Mouse (Mus musculus) frontal cortex, postnatal 25 days (tissue): ENCODE measurements around the gene Otub2.

Source experiments
- DNase-seq, 2 experiments: peaks; one replicate each; pipeline ENCODE4 v3.0.0; 2022; ENCODE audit warnings: low spot score in 2 of 2

Otub2 gene

DNA sequence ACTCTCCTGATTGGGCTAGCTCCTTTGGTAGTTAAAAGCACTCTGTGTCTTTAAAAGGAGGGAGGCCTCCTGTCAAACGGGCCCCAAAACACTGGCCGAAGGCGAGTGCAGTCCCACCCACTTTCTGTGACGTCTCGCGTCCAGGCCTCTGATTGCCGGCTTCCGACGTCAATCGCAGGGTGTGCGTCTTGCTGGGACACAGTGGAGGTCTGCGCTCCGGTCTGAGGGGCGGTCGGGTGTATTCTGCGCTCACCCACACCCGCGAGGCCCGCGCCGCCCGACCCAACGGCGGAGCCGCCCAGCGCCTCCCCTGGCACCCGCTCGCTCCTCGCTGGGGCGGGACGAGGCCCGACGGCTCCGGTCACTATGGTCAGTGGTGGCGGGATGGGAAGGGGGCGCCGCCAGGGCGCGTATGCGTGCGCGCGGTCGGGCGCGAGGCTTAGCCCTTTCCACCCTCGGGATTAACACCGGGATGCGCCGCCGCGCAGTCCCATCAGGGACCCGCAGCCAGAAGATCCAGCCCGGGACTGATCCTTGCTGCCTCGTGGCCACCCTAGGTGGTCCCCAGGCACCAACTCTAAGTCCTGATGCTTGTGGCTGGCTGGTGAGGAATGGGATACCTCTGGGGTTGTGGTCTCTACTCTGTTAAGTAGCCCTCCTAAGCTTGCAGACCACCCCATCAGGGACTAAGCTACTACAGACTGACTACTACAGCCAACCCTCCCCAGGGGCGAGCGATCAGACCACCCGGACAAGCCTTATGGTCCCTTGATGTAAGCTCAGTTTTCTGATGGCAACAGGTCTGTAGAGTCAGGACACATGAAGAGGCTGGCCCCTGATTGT is at the start of gene Otub2:
Otub2 (plus strand) TSS at position 178 of the 843 bp plus-strand sequence.
- DNase-seq = peak; percentile 93 to 95

DNA sequence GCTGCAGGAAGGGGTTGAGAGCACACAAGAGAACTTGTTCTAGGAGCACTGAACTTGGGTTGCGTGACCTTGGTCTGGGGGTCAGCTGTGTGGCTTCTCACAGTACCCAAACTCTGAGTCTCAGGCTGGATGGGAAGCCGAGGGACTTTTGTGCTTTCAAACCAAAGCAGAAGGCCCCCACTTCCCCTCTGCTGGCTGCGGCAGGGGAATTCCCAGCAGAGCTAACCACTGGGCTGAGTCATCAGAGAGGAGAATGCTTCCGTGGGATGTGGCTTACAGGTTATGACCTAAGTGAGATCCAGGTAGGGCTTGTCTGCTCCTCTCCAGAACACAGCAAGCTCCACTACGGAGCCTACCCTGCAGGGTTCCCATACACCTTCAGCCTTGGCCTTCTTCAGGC is 47.3 kb upstream of the Otub2 start:
- DNase-seq = no peak

DNA sequence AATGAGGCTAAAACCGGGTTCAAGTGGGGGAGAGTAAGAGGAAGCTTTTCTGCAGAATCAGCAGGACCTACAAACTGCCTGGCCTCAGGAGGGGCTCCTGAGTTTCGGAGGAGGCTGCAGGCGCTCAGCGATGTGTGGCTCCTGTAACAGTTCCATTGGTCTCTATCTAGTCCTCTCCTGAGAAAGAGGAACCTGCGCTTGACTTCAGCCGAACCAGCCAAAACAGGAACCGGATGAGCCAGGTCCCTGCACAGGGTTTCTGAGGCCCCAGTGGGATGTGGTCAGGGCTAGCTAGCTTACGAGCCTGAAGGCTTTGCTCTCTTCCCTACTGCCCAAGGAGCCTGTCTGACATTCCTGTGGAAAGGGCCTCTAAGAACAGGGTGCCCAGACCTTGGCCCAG is 45.0 kb upstream of the Otub2 start:
- no peak for DNase-seq

DNA sequence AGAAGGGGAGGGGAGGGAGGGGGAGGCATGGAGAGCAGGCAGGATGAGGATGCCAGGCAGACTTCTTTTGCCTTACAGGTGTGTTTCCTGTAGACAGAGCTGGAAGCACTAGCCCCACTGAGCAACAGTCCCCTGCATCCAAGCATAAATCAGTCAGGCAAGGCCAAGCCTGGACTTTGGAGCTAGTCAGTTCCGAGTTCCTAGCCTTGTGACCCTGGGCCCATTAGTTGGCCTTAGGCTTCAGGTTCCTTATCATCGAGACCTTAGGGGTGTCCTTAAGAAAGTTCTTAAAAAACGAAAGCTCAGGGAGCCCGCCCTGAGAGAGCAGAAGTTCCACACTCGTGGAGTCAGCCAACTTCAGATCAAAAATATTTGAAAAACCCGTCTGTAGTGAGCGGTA is 43.5 kb upstream of the Otub2 start:
- DNase-seq = no peak

DNA sequence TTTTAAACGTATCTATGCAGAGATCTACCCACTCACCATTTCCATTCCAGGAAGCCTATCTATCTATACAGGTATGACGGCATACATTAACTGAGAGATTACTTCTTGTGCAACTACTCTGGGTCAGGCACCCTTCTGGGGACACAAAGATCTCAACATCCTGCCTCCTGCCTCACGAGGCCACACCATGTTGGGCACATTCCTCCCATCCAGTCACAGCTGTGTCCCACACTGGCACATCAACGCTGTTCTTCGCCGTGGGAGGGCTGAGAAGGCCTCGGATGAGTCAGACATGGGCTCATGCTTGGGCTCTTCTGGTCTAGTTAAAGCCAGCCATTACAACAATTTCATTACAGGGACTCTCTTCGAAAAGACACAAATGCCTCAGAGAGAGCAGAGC is 41.5 kb upstream of the Otub2 start:
- no peak for DNase-seq

DNA sequence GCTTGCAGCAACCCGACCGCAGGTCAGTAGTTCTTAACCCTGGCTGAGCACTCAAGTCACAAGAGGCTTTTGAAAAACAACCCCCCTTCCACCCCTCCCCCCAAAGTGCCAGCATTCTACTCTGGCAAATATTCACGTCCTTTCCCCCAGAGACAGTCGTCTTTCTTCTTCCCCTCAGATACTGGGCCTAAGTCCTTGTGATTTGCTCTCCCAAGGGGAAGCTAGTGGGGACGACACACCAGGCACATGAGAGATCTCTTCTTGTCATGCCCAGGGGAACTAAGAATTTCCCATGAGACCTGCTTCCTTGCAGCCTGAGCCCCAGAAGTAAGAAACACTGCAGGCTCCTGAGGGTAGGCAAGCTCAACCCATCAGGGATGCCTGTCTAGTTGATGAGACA is 41.1 kb upstream of the Otub2 start:
- no peak for DNase-seq

DNA sequence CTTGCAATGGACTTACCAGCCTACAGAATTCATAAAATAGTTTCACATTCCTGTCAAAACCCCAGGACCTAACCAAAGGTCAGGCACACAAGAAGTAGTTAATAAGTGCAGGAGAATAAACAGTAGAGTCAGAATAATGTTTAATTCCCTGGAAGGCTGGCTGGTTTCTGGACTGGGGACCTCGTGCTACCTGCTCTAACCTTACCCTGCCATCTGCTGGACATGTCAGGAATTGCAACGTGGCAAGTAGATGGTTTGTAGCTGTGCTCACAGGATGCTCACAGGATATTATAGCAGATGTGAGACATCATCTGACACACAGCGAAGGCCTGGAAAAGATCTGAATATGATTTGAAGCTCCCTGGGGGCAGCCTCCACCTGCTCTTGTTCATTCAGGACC is 40.0 kb upstream of the Otub2 start:
- DNase-seq = peak; percentile 84 to 86

DNA sequence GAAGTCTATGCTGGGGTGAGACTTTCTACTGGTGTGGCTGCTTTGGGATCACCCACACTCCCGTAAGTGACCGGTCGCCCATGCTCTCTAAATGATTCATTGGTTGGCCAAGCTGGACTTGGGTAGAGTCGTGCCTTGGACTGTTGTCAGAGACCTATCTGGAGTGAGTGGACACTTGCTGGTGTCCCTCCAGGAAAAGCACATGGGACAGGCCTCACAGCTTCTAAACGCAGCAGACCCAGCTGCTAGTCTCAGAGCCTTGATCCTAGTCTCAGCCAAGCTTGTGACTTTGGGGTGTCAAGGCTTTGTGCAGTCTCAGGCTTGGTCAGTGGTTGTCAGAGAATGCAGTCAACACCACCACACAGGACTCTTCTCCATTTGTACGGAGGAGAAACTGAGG is 35.7 kb upstream of the Otub2 start:
- no peak for DNase-seq

DNA sequence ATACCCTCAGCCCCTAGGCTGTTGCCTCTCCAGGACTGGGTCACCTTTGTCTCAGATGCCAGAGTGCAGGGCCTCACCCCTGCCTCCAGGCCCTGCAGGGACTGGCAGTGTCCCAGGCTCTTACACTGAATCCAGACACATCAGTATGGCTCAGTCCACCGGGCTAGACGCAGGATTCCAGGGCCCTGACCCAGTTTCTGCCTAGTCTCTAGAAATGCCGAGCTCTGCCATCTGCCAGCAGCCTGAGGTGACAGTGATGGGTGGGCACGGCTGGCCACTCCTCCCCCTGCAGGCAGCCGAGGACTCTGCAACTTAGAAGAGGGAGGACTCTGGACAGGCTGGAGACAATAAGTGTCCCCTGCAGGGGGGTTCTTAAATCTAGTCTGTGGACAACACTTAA is 34.9 kb upstream of the Otub2 start:
- no peak for DNase-seq

DNA sequence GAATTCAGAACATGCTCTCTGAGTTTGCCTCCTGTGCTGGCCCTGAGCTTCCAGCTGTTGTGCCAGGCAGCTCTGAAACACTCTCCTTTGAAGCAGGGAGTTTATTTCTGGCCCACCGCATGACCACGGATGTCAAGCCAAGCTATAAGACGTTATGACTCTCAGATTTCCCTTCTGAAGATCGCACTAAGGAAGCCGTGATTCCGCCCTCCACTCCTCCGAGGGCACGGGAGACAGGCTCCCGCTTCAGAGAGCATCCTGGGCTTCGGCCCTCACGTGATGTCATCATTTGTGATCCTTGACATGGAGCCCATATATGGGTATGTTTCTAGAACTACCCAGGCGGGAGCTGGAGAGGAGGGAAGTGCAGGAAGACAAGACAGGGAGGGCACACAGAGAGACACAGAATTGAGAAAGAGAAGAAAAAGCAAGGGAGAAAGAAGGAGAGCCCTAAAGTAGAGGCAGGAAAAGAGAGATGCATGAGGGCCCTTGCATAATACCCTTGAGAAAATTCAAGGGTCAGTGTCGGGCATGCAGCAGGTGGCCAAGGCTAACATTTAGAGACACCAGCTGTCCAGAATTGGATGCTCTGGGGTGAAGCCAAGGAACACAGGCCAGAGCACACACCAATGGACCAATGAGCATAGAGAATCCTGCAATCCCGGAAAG is 32.6 kb upstream of the Otub2 start, which contains the start of gene Asb2:
Asb2 (minus strand) TSS at position 256 of the 669 bp plus-strand sequence.
- no peak for DNase-seq

DNA sequence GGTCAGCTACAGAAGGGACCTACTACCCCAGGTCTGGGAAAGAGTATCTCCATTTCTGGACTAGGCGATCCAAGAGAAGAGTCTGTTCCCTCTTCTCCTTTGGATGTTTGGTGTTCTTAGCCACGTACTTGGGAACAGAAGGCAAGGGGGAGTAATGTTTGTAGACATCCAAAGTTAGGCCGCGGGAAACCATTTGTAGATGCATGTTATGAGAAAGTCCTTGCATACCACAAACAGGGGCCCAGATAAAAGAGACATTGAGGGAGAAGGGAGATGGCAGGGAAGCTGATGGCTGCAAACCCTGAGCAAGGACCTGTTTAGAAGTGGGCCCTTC is 32.1 kb upstream of the Otub2 start:
- DNase-seq = no peak

DNA sequence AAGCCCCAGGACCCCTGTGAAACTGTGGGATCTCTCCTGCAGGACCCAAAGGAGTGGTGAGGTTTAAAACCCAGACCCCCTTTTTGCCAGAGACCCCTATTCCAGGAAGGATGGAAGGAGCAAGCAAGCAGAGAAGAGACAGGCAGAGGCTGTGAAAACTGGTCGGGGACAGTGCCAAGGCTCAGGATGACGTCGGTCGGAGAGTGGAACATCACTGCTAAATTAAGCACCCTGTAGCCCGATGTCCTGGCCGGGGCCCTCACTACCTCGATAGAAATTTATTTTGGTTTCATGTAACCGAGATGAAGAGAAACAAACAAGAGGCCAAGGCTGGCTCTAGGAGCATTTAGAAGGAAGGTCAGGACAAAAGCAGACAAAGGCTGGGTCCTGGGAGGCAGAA is 30.3 kb upstream of the Otub2 start:
- no peak for DNase-seq

DNA sequence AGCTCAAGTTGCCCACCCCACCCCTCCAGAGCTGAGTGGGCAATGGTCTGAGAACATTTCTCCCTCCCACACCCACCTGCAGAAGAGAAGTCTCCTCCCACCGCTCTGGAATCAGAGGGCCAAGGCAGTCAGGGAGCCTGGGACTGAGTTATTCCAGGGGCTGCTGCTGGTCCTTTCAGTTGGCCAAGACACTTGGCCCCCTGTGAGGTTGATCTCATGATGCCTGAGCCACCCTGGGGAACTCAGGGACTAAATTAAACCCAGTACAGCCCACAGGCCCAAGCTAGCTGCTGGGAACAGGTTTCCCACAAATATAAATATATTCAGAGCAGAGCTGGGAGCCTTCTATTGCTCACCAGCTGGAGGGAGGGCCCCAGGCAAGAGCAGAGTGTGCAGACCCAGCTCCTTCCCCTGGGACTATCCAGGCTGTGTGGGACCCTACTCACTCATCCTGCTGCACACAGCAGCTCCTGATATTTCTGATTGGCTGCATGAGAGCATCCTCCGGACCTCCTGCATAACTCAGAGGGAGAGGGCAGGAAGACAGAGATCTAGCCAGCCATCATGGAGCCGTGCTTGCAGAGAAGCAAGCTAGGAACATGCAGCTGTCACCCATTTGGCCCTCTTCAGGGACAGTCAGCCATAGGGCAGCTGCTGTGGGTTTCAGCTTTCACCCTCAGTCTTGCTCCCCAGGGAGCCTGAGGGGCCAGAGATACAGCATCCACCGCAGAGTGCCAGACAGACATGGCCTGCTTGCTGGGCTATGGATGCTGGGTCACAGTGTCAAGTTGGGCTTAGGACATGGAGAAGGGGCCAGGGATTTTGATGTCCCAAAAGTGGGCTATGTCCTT is 29.3 kb upstream of the Otub2 start:
- no peak for DNase-seq

DNA sequence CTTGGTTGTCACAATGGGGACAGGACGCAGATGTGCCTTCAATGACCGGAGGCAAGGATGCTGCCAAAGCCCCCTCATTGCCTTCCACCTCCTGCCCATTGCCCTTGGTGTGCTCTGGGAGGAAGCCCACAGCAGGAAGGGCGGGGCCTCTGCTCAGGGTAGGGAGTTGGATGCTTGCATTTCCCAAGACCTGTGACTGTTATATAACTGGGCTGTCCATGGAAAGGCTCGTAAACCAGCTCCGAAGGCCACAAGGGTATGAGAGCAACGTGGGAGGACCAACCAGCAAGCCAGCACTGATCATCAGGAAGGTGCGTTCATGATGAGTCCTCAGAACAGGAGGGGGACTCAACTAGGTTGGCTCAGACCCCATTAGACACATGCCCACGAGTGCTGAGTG is 27.7 kb upstream of the Otub2 start:
- no peak for DNase-seq

DNA sequence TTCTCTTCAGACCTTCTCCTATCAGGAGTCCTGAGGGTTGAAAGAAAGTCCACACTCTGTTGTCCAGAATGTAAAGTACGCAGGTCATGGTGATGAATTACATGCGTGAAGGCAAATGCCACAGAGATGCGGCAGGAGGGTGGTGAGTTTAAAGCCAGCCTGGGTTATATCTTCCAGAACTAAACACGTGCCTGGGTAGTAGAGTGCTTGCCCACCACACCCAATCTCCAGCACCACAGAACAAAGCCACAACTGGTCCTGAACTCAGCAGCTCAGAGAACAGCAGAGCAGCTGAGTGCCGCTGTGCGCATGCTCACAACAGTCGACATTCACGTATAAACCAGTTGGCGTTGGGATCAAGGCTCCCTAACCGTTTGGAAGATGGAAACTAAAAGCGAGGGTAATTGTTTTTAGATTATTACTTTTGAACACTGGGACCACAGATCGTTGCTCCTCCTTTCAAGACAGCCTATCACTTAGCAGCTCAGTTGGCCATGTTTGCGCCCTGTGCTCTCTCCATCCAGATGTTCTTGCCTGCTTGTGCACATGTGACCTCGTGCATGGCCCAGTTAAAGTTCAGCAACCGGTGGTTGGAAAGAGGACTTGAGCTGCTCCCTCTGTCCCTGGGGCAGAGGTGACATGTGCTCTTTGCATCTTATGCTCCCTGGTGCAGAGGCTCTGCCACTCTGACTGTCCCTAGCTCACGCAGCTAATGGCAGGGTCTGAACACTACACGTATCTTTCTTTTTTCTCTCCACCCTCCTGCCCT is 26.8 kb upstream of the Otub2 start:
- no peak for DNase-seq

DNA sequence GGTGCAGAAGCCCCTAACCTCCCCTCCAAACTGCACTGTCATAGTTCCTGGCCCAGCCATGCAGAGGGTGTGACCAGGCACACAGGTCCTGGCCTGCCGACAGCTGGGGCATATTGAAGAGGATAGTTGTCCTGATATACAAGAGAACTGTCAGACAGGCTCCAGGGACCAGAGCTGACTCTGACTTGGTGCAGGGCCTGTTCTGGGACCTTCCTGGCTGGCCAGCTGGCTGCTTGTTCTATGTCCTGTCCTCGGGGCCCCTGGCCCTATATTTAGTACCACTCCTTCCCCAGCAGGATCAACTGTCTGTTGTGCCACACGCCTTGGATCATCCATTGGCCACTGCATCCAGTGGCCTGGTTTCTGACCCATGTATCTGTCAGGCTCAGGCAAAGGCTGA is 26.1 kb upstream of the Otub2 start:
- DNase-seq = no peak

DNA sequence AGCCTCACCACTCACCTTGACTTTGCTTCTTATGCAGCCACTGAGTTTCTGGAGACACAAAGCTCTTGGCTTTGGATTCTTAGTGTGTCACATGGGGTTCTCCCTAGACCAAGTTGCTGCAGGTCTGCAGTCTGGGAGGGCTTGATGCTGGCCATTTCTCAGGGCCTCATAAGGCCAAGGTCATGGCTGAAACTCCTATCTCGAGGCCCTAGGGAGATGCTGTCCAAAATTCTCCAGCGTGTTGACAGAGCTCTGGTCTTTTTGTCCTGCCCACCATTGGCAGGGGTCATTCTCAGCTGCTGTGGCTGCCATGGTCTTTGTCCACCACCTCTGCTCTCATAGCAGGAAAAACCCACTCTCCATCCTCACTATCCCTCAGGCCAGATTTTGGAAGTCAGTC is 21.3 kb upstream of the Otub2 start:
- DNase-seq = no peak

DNA sequence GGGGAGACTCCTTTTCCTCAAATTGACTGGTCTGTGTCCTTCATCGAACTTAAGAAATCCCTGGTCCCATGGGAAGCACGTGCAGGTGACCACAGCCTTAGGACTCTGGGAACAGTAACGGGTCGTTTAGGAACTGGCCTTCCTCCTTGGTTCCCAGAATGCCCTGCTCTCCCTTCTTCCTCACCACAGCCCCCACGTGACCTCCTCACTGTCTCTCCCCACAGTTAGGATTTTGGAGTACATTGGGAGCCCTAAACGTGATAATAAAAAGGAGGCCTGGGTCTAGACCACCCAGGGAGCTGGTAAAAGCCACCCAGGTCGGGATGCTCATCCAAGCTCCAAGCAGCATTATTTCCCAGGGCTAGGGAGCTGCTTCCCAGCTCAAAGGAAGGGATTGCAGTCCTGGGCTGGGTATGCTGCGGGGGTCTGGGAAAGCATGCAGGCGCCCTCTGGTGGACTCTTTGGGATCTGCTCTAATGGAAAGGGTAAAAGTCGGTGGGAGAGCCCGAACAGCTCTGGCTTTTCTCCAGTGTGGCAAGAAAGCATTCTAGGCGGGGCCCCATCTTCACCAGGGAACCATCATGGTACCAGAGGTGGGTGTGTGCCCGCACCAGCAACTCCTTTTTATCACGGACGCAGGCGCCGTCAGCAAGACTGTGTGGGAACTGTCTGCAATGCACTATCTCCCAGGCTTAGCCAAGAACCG is 20.7 kb upstream of the Otub2 start:
- DNase-seq = peak; percentile 69

DNA sequence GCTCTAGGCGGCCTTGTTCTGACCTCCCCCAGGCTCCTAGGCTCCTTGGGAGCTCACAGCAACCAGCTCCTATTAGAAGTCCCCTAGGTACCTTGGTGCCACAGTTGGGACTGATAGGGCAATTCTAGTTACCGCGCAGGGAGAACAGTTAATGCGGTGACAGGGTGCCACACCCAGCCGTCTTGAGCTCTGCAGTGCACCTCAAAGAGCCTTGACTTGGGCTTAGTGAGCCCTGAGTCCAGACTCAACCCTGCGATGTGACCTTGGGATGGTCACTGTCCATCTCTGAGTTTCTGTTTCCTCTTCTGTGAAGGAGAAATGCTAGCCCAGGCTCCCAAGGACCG is 20.2 kb upstream of the Otub2 start:
- DNase-seq = no peak

DNA sequence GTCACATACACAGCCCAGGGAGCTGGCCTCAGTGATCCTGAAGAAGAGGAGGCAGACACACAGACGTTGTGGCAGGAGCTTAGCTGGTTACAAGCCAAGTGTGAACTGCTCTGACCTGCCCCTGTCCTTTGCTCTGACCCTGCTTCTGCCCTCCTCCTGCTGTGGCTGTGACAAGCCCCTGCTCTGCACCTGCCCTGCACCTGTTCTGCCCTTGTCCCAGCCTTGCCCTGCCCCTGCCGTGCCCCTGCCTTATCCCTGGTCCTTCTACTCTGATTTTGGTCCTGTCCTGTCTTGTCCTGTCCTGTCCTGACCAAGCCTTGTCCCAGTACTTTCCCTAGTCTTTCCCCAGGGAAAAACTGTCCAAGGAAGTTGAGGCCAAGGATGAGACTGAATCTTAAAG is 19.7 kb upstream of the Otub2 start:
- no peak for DNase-seq

DNA sequence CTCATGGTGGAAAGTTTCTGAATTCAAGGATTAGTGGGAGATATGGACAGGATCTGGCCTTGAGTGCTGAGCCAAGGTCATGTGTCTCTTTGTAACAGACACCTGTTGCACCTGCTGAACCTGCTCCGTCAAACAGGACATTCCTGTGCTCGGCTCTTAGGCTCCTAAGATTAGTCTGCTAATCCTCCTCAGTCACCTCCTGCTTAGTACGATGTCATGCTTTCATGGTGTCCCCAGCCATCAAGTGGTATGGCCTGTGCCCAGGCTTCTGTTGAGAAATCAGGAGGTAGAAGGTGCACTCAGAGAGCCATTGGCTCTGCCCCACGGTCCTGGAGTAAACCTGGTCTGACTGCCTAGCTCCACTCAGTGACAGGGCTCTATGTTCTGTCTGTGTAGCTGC is 17.6 kb upstream of the Otub2 start:
- DNase-seq = no peak
